Mouse (Mus musculus) midbrain, embryonic 14.5 days (tissue): ENCODE data around the gene Olfr437. TPM values are rescaled to one million over a fixed set of nuclear protein-coding genes. Genes with fewer than 3 reads are reported as not detected.
"Not testable (repeated sequence)": the region's sequence is repeated elsewhere in the genome, so short reads cannot be mapped to it uniquely, and the experiment has no call there.

Experiments used
- ATAC-seq: fragments of 200-750 bp; cut with Nextera tagmentation; 2 replicates; pipeline ENCODE4 v1.8.0; 2017; ENCODE audit warnings: moderate number of reproducible peaks, moderate library complexity; ENCODE audit not compliant: low FRiP score, low TSS enrichment
- DNase-seq: peaks from one replicate; pipeline ENCODE4 v3.0.0-alpha.2; 2015
- H3K27ac ChIP-seq: fragments of 300-500 bp; sonication (generic); replicated peaks from 2 replicates; pipeline ENCODE4 v1.5.1; 2014; ENCODE audit warnings: mild to moderate bottlenecking, low read depth, low read length, moderate library complexity
- H3K27me3 ChIP-seq: fragments of 300-500 bp; sonication (generic); 2 replicates; pipeline ENCODE4 v1.6.1; 2014; ENCODE audit warnings: low read length, control low read depth, mixed read lengths; ENCODE audit not compliant: control insufficient read depth, insufficient read depth
- H3K36me3 ChIP-seq: fragments of 300-500 bp; sonication (generic); 2 replicates; pipeline ENCODE4 v1.6.1; 2014; ENCODE audit warnings: low read length, control low read depth; ENCODE audit not compliant: control insufficient read depth, insufficient read depth
- H3K4me1 ChIP-seq: fragments of 300-500 bp; sonication (generic); 2 replicates; pipeline ENCODE4 v1.6.1; 2014; ENCODE audit warnings: mild to moderate bottlenecking, antibody characterized with exemption, low read length, control low read depth; ENCODE audit not compliant: control insufficient read depth, insufficient read depth
- H3K4me2 ChIP-seq: fragments of 300-500 bp; sonication (generic); 2 replicates; pipeline ENCODE4 v1.6.1; 2014; ENCODE audit warnings: mild to moderate bottlenecking, low read length, moderate library complexity
- H3K4me3 ChIP-seq: fragments of 300-500 bp; sonication (generic); replicated peaks from 2 replicates; pipeline ENCODE4 v1.5.1; 2014; ENCODE audit warnings: low read depth, low read length
- H3K9ac ChIP-seq: fragments of 300-500 bp; sonication (generic); replicated peaks from 2 replicates; pipeline ENCODE4 v1.6.1; 2014; ENCODE audit warnings: mild to moderate bottlenecking, low read length, moderate library complexity
- H3K9me3 ChIP-seq: fragments of 300-500 bp; sonication (generic); 2 replicates; pipeline ENCODE4 v1.6.1; 2016; ENCODE audit warnings: low read length, control low read depth, mixed read lengths; ENCODE audit not compliant: control insufficient read depth
- WGBS: fragments of 180-500 bp; shearing (Covaris S2); extraction: QIAGEN DNeasy Blood & Tissue Kit; methylation state at CpG from one replicate; pipeline ENCODE4 v1.1.7; 2014; 5-methylcytosine and 5-hydroxymethylcytosine counted together
- polyA plus RNA-seq: library from polyadenylated mRNA; unstranded; fragments of >200 nt; fragmentation: Nextera tagmentation; extraction: Ambion mirVana; gene quantifications from 2 replicates; pipeline ENCODE4 v1.2.1, GENCODE M21; 2014

The Olfr437 gene
- polyA plus RNA-seq, 1 experiment from 2014 or later, result not detected

GRCm38 (mm10) chr6:43198094-43198493, 35.0 kb downstream of the Olfr437 start:
- ATAC-seq, result no peak
- no peaks in the 10 kb centered on the region for H3K27me3 ChIP-seq
- no peaks in the 10 kb centered on the region for H3K9me3 ChIP-seq
- no peaks in the 10 kb centered on the region for H3K36me3 ChIP-seq
- no peak overlapping the region for H3K4me2 ChIP-seq
- no peaks in the 10 kb centered on the region for H3K4me1 ChIP-seq
- 86% methylated on average over 3 of the region's 3 CpGs for WGBS
- DNase-seq, result no peak
- no peak overlapping the region for H3K4me3 ChIP-seq
- no peak overlapping the region for H3K27ac ChIP-seq
- no peak overlapping the region for H3K9ac ChIP-seq

- Histone ChIP-seq H3K4me2 (no peak overlapping the region), H3K27ac (no peak overlapping the region), H3K36me3 (no peaks in the 10 kb centered on the region), H3K9me3 (no peaks in the 10 kb centered on the region), H3K27me3 (no peaks in the 10 kb centered on the region), H3K4me3 (no peak overlapping the region), H3K4me1 (no peaks in the 10 kb centered on the region), H3K9ac (no peak overlapping the region)
- no peak for ATAC-seq
- no peak for DNase-seq
Observed at GRCm38 (mm10) chr6:43202786-43203185, 39.7 kb downstream of the Olfr437 start.

GRCm38 (mm10) chr6:43205355-43205754, 42.3 kb downstream of the Olfr437 start:
- no peaks in the 10 kb centered on the region for H3K9me3 ChIP-seq
- H3K27ac ChIP-seq, result no peak overlapping the region
- H3K9ac ChIP-seq, result no peak overlapping the region

GRCm38 (mm10) chr6:43212873-43213272, 49.8 kb downstream of the Olfr437 start, which contains the start of gene Olfr434:
Gene Olfr434 (plus strand): TSS chr6:43213021.
- H3K9me3 ChIP-seq, H3K9ac ChIP-seq, H3K4me3 ChIP-seq, H3K27me3 ChIP-seq, H3K4me2 ChIP-seq, H3K36me3 ChIP-seq, H3K4me1 ChIP-seq, ATAC-seq, DNase-seq, H3K27ac ChIP-seq: not testable (repeated sequence)

More at GRCm38 (mm10) chr6:43205355-43205754, 42.3 kb downstream of the Olfr437 start:
- Histone ChIP-seq H3K27me3 (no peaks in the 10 kb centered on the region), H3K36me3 (no peaks in the 10 kb centered on the region), H3K4me3 (no peak overlapping the region), H3K4me1 (no peaks in the 10 kb centered on the region), H3K4me2 (no peak overlapping the region)
- DNase-seq, result peak; percentile 1
- WGBS, result 50% methylated on average over 2 of the region's 2 CpGs
- no peak for ATAC-seq

Other genes starting within 250 kb of the Olfr437 start
- gene Olfr446, start 241.9 kb upstream of the Olfr437 start, polyA plus RNA-seq, result not detected in 2 replicates
- gene Olfr444, start 214.2 kb upstream of the Olfr437 start, polyA plus RNA-seq, result not detected in 2 replicates
- not detected in 2 replicates for gene Olfr441, start 56.9 kb upstream of the Olfr437 start, polyA plus RNA-seq
- gene Olfr237-ps1, start 16.7 kb upstream of the Olfr437 start, polyA plus RNA-seq, result 0.05 TPM in 1 of 2 replicates, not detected in the other
- gene Olfr13, start 8.9 kb downstream of the Olfr437 start, polyA plus RNA-seq, result not detected in 2 replicates
- gene Olfr435, start 33.9 kb downstream of the Olfr437 start, polyA plus RNA-seq, result not detected in 2 replicates
- gene Olfr434, start 49.7 kb downstream of the Olfr437 start, polyA plus RNA-seq, result not detected in 2 replicates
- gene Olfr47, start 68.2 kb downstream of the Olfr437 start, polyA plus RNA-seq, result not detected in 2 replicates
- gene Arhgef5, start 102.3 kb downstream of the Olfr437 start, polyA plus RNA-seq, result 0.89 and 2.6 TPM in 2 replicates
- not detected in 2 replicates for gene Nobox, start 146.3 kb downstream of the Olfr437 start, polyA plus RNA-seq